Mouse (Mus musculus) hindlimb bud, embryonic 11.5 days (tissue): ENCODE measurements around the gene Prrg4.
"Not testable (repeated sequence)": the region's sequence is repeated elsewhere in the genome, so short reads cannot be mapped to it uniquely, and the experiment has no call there.

ENCODE experiments used
- DNase-seq: peaks from one replicate; pipeline ENCODE4 v3.0.0-alpha.2; 2012; ENCODE audit warnings: low read depth, low spot score; ENCODE audit errors: extremely low spot score

Gene Prrg4

DNA sequence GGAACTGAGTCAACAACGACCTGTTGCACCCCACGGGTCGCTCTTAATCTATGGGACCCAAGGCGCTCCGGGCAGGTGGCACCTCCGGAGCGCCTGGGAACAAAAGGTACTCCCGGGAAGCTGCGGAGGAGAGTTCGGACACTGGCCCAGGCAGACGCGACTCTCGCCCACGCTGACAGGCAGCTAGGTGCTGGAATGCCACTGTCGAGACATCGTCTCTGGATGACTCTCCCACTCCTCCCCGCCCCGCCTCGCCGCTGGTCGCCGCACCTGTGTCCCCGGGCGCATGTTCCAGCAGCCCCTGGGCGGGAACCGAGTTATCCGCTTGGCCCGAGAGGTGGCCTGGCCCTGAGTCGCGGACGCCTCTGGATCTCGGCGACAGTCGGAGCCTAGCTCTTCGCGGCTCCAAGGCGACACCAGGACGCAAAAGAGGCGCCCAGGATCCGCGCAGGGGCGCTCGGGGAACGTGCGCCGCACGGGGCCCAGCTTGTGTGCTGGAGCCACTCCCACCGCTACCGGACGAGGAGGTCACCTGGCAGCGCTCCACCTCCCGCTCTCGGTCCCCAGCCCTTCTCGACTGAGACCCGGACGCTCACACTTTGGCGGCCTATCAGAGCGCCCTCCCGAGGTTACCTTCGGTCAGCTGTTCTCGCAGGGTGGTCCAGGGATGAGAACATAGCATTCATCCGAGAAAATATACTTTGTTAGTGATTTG, at the start of gene Prrg4:
Prrg4 (minus strand) TSS at position 601 of the 715 bp plus-strand sequence.
- no peak for DNase-seq

DNA sequence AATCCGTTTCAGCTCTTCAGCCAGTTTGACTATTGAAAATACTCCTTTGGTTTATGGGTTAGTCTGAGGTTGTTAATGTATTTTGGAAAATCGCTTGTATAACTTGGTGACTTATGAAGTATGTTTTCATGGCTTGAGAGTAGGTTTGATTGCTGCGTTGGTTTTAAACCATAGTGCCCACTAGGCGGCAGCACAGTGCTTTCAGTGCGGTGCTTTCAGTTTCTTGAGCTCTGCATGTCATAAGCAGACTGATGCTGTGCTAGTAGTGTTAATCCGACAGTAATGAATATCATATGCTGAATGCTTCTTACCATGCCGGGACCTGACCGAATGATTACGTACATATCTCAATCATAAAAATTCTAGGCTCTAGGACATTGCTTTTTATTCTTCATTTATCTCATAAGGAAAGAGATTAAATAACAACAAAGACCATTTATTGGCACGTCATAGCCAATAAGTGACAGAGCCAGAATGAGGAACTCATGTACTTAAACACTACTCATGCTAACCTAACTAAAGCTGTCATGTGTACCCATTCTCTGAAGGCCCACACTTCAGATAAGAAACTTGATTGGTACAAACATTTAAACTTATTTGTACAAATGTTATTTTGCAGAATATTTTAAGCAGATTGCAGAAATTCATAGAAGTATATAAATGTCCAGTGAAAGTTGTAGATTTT, 38.3 kb upstream of the Prrg4 start:
- peak; percentile 70 for DNase-seq

DNA sequence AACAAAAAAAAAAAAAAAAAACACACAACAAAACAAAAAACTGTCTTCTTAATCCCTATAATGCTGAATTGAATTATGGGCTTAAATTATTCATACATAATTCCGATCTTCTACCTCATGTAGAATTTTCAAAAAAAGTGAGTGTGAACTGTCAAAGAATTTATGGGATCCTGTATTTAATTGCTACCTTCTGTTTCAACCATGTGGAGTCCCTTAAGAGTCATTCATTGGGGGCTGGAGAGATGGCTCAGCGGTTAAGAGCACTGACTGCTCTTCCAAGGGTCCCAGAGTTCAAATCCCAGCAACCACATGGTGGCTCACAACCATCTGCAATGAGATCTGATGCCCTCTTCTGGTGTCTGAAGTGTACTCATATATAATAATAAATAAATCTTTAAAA, 37.7 kb upstream of the Prrg4 start:
- not testable (repeated sequence) for DNase-seq

DNA sequence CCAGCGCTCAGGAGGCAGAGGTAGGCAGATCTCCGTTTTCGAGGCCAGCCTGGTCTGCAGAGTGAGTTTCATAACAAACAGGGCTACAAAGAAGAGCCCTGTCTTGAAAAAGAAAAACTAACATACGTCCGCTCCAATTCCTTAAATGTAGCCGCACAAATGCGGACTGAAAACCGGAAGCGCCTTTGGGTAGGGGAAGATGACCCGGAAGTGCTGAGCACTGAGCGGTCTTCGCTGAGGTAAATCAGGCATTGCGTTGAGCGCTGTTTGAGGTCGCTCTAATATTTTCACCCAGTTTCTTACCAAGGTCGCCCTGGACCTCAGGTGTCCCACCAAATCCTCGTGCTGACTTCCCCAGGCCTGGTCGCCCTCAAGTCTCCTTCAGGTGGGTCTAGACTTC, 36.4 kb upstream of the Prrg4 start:
- no peak for DNase-seq

DNA sequence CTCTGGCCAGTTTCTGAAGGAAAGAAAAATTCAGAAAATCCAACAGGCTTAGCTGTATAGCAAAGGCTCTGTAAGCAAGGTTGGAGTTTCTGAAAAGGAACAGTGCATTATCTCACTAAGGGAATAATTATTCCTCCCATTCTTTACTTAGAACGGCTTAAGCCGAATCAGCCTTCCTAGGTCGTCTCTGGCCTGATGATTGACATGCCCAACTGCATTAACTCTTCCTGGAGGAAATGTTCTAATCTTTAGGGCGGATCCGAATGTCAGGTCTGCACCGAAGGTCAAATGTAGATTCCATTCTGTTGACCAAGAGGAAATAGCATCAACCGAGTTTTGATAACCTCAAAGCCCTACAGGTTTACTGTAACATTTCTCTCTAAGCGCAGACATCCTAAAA, 29.1 kb upstream of the Prrg4 start:
- no peak for DNase-seq

DNA sequence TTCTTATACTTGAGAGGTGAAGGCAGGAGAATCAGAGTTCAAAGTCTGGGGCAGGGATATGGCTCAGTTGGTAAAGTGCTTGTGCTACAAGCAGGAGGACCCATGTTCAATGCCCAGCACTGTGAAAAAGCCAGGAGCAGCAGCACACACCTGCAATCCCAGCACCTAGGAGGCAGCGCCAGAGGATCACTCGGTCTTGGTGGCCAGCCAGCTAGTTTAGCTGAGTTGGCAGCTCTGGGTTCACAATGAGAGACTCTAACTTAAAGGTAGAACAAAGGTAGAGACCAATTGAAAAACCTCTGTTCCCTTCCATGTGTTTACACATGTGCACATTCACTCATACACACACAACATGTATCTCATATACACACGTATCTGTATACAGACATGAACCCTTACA, 19.4 kb upstream of the Prrg4 start:
- DNase-seq, result no peak

DNA sequence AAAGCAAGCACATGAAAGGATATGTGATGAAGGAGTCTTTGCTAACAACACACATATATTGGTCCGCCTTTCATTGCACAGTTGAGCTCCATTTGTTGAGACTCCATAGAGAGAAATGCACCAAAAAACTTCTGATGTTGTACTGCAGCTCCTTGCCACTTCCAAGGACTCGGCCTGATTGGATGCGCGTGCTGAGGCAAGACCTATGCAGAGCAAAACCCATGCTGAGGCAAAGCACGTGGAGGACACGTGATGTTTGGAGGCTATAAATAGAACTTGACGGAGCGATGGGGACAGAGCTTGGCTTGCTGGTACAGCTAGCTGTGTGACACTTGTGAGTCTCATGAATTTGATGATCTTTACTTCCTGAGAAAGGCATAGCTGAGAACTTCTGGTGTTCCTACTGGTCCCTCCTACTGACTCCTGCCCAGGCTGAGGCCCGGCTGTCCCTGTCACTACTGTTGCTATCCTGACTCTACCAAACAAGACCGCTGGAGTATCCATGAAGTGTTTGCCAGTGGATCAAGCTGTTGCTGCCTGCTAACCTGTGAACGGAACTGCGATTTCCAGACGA, 17.7 kb upstream of the Prrg4 start, which contains the start of gene Ccdc73:
Ccdc73 (plus strand) TSS at position 524 of the 574 bp plus-strand sequence.
- DNase-seq, result no peak

DNA sequence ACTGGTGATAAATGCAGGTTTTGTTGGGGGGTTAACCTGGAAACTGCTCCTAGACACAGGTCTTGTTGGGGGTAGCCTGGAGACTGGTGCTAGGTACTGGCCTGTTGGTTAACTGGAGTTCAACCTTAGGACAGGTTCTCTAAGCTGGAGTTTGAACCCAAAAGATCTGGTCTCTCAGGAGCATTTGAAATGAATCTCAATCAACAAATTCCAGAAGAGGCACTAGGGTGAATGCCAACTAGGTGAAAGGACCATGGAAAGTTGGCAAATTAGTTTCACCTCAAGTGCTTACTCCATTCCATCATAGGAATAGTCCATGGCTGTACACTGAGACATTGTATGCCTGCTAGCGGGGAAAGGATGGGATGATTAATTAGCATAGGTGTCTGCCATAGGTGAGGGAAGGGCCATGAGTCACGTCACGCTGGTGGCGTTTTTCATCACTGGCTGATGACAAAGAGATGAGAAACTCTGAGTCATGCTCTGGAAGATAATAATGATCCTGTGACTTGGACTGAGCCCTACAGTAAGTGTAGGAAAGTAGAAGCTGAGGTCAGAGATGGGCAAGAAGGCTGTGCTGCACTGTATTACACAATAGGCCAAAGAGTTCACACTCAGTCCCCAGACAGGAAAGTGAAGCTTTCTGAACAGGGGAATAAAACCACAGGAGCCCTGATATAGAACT, 14.6 kb upstream of the Prrg4 start:
- DNase-seq, result no peak

DNA sequence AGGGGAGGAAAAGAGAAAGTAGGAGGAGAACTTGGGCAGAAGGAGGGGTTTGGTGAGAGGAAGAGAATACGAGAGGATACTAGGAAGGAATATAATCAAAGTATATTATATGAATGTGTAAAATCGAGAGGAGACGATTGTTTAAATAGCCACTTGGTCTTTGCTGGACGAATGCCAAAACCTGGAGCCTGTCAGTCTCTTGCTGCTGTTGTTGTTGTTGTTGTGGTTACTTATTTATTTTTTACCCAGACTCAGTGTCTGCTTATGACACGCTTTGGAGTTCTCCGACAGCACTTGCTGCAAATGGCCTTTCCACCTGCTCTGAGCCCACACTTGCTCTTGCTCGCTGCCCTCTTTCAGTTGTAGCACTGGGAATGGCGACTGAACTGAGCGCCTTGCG, 10.8 kb upstream of the Prrg4 start:
- no peak for DNase-seq

DNA sequence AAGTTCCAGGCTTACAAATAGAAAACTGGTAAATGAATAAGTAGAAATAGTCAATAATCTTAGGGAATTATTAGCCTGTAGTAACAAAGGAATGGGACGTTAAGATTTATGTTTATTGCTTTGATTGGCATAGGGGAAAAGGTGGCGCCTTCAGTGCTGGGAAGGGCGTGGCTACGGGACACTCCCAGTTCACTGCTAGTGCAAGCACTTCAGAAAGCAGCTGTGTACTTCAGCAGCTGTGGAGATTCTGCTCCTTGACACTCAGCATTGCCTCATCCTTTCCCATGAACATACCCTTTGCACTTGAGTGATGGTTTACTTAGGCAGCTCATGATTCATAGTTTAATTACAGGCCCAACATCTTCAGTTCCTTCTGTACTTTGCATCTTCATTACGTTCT, 9.4 kb upstream of the Prrg4 start:
- no peak for DNase-seq

DNA sequence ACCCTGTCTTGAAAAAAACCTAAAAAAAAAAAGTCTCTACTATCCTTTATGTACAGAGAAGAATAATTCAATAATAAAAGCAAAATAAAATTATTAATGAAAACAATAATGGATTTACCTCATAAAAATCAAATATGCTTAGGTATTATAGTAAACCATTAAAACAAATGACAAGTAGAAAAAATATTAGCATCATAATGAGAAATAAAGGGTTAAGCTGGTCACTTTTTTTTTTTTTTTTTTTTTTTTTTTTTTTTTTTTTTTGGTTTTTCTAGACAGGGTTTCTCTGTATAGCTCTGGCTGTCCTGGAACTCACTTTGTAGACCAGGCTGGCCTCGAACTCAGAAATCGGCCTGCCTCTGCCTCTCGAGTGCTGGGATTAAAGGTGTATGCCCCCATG, 8.4 kb upstream of the Prrg4 start:
- DNase-seq, result not testable (repeated sequence)

DNA sequence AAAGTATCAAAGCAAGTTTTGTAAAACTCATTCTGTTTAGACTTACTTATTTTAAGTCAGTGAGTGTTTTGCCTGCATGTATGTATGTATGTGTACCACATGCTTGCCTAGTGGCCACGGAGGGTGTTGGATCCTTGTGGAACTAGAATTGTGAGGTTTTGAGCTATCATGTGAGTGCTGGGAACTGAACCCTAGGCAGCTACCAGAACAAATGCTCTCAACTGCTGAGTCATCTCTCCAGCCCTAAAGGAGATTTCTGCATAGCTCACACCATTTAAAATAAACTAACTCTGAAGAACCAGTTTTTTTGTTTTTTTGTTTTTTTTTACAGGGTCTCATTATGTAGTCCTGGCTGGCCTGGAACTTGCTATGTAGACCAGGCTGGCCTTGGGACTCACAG, 6.5 kb upstream of the Prrg4 start:
- DNase-seq, result no peak

DNA sequence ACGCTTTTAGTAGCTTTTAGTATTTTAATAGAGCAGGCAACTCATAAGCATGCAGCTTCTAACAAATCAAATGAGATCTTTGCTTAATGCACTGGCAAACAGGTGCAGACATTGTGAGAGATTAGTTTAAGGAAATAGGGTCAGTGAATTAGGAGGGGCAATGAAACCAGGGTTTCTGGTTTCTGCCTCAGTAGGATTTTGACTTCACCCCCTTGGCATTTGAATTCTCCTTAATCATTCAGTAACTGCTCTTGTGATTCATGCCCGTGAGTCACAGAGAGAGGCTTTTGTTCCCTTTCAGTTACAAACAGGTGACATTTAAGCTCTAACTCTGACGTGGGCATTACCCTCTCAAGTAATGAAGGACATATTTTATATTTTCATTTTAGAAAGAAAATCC, 6.1 kb upstream of the Prrg4 start:
- no peak for DNase-seq

DNA sequence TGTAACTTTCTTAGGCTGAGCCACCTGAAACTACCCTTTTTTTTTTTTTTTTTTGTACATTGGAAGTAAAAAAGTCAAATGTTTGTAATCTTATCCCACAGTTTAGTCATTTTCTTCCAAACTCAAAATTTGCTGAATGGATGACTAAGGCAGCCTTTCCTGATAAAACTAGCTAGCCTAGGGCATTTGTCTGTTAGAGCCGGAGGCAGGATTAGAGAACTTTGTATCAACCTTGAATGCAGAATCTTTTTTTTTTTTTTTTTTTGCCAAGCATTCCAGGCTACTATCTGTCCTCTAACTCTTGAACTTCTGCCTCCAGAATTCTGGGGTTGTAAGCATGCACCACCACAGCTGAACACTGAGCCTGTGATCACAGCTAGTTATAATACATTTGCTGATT, 5.2 kb upstream of the Prrg4 start:
- no peak for DNase-seq

DNA sequence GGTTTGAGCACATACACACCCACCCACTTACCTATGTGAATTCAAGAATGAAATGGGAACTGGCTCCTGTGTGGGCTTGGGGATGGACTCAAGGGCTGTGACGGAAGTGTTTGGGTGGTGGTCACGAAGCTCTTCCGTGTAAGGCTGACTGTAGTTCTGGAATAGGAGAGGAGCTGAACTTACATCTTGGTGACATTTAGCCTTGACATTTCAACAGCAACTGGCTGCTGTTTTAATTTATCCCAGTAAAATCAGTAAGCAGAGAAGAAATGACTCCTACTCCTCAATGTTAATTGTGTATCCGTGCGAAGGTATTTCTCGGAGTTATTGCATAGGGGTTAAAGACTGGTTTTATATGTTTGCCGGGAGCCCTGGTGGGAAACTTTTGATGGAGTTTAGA, 2.9 kb upstream of the Prrg4 start:
- no peak for DNase-seq

DNA sequence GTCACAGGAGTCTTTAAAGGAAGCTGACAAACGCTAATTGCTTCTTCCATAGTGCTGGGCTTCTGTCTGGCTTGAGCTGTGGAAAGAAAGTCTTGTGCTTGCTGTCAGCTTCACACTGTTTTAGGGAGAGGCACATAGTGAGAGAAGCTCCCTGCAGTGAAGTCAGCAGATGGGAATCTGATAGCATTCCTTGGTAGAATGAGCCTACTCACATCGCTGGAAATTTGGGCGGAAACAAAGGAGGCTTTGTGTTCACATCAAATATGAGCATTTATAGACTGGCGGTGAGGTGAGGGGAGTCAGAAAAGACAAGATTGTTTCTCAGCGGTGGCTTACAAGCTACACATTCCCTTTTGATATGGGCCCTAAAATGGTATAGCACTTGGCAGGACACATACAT, 2.0 kb upstream of the Prrg4 start:
- DNase-seq, result no peak

DNA sequence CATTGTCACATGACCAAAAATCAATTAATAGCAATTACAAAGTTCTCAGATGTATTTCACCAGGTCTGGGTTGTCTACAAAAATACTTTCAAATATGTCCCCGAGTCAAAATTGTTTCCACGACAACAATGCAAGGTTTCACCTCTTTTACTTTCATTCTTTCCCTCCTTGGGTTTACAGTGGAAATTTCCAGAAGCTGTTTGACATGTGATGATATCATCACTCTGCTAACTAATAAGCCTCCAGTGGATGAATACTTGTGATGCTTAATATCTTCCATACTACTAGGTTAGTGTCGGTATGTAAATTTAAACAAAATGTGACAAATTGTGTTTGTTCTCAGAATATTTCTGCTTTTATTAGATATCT, 299 bp upstream of the Prrg4 start:
- DNase-seq, result no peak

DNA sequence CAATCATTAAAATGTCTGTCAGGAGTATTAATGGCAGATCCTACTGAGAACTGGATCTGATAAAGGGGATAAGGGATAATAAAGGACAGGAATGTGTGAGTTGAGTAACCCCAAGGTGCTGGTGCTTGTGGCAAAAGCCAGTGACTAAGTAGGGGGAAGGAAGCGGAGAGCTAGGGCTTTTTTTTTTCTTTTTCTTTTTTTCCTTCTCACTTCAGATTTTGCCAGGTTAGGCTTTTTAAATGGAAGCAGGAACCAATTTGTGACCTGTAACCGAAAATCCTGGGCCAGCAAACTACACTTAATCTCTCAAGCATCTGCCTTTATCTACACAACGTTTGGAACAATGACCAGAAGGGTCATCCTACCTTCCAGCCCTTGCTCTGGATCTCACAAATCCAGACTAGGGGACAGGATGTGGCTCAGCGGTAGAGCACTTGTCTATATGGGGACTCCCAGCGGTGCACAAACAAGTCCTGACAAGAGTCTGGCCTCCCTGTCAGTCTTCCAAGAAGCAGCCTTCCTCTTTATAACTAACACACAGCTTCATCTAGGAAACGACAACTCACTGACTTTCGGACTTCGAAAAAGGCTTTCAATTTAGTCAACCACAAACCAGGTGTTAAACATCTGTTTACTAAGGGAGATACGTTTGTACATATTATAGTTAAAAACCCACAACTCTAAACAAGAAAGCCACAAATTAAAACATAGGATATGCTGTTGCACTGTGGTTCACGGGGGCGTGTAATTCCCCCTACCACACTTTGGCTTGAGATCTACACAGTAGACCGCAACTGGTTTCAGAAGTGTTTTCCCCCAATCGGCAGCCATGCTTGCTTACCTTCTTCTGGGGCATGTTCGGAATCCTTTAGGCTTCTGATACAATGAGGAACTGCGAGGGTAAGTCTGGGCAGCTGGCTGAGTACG, 1.2 kb downstream of the Prrg4 start:
- no peak for DNase-seq

DNA sequence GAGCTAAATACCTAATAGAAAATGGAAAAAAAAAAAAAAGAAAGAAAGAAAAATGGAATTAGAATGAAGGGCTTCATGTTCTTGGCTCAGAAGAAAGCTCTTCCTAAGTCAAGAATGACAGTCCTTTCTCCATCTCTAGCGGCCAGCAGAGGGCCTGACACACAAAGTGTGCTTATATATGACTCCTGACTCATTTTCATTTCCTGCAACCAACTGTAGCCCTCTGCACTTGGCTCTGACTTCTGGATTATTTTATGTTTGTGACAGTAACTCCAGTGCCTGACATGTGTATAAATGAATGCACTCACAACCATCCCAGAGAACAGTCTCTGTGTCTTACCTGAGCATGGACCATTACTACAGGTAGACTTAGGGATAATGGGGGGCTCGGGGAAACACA, 2.0 kb downstream of the Prrg4 start:
- no peak for DNase-seq

DNA sequence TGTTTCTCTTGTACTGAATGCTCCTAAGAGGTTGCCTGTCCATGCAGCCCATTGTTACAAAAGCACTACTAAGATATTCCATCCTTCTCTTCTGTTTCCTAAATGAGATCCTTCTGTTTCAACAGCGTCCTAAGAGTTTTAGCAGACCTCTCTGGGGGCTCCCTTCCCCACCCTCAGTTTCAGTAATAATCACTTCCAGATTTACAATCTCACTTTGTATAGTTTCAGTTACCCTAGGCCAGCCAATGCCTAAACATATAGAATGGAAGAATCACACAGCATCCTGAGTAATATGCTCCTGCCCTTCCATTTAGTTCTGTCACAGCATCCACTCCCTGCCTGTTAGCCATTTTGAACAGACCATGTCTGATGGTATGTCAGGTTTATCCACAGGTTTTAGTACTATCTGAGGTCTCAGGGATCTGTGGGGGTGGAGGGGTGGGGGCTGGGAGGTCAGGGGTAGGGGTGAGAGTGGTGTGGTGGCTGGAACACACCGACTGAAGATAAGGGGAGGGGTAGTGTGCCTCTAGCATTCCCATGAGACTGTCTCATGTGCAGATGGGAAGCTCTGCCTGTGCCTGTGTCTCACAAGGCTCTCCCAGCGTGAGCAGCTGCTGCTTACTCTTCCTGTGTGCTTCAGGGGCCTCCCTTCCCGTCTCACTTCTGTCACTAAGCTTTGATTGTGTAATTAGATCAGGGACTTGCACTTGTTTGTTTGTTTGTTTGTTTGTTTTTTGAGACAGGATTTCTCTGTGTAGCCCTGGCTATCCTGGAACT, 2.9 kb downstream of the Prrg4 start:
- no peak for DNase-seq
